Mouse (Mus musculus) A20 (cell line): Measurements from ENCODE around the gene Urb1.

Experiments
- DNase-seq: peaks from one replicate; pipeline ENCODE4 v3.0.0-alpha.2; 2011; ENCODE audit warnings: low read depth, low spot score

Gene Urb1

GRCm38 (mm10) chr16:90809975-90810715 is at the start of gene Urb1:
Gene Urb1, minus strand, starts transcription at chr16:90810413.
- DNase-seq = peak; percentile 96

- no peak for DNase-seq
These were observed 48.0 kb upstream of the Urb1 start for GRCm38 (mm10) chr16:90858206-90858605.

GRCm38 (mm10) chr16:90856552-90857200 is 46.5 kb upstream of the Urb1 start:
- no peak for DNase-seq

- no peak for DNase-seq
These were observed 41.6 kb upstream of the Urb1 start for GRCm38 (mm10) chr16:90851621-90852334.

GRCm38 (mm10) chr16:90850881-90851280 is 40.7 kb upstream of the Urb1 start:
- DNase-seq = no peak

GRCm38 (mm10) chr16:90849262-90849661 is 39.0 kb upstream of the Urb1 start:
- peak; percentile 8 for DNase-seq

GRCm38 (mm10) chr16:90848697-90849096 is 38.5 kb upstream of the Urb1 start:
- DNase-seq = peak; percentile 10

- no peak for DNase-seq
These were observed 35.4 kb upstream of the Urb1 start for GRCm38 (mm10) chr16:90845591-90845990.

GRCm38 (mm10) chr16:90845038-90845437 is 34.8 kb upstream of the Urb1 start:
- no peak for DNase-seq

- no peak for DNase-seq
These were observed 32.0 kb upstream of the Urb1 start for GRCm38 (mm10) chr16:90842164-90842563.

GRCm38 (mm10) chr16:90837431-90837830 is 27.2 kb upstream of the Urb1 start:
- DNase-seq = no peak

GRCm38 (mm10) chr16:90833041-90833791 is 23.0 kb upstream of the Urb1 start:
- DNase-seq = no peak

- DNase-seq = no peak
These were observed 22.3 kb upstream of the Urb1 start for GRCm38 (mm10) chr16:90832495-90832894.

GRCm38 (mm10) chr16:90831676-90832075 is 21.5 kb upstream of the Urb1 start:
- DNase-seq = no peak

- DNase-seq = no peak
These were observed 20.6 kb upstream of the Urb1 start for GRCm38 (mm10) chr16:90830686-90831439.

- no peak for DNase-seq
These were observed 19.9 kb upstream of the Urb1 start for GRCm38 (mm10) chr16:90829894-90830685.

GRCm38 (mm10) chr16:90829136-90829535 is 18.9 kb upstream of the Urb1 start:
- no peak for DNase-seq

- no peak for DNase-seq
These were observed 17.3 kb upstream of the Urb1 start for GRCm38 (mm10) chr16:90827498-90827897.

- DNase-seq = peak; percentile 27
These were observed 16.2 kb upstream of the Urb1 start, which contains the start of gene Eva1c for GRCm38 (mm10) chr16:90826457-90826856. Gene Eva1c, plus strand, starts transcription at chr16:90826719.

- no peak for DNase-seq
These were observed 15.8 kb upstream of the Urb1 start for GRCm38 (mm10) chr16:90826041-90826440.
